Mouse (Mus musculus): ENCODE data around the gene C1qtnf6. TPM values are rescaled to one million over a fixed set of nuclear protein-coding genes. Genes with fewer than 3 reads are reported as not detected.

C1qtnf6 gene
- polyA plus RNA-seq, 1 experiment = 1.9 TPM

GRCm38 (mm10) chr15:78521331-78521730 lies 9.9 kb downstream of the C1qtnf6 start:
- Histone ChIP-seq H3K27ac (ENCODE audit: insufficient read depth, low read depth, low read length) (no peak overlapping the region), H3K4me1 (ENCODE audit: control insufficient read depth, insufficient read depth, low read length) (no peaks in the 10 kb centered on the region), H3K4me3 (ENCODE audit: insufficient read depth, low read length) (no peak overlapping the region)
- TF ChIP-seq POLR2A (IDR thresholded peaks at IDR 0.05; ENCODE audit: borderline replicate concordance, low read depth, low read length) (no peak), CTCF (IDR thresholded peaks at IDR 0.05; ENCODE audit: low read depth, low read length) (no peak)

GRCm38 (mm10) chr15:78520112-78520715 lies 11.0 kb downstream of the C1qtnf6 start:
- TF ChIP-seq CTCF (IDR thresholded peaks at IDR 0.05; ENCODE audit: low read depth, low read length) = no peak
- no peak for TF ChIP-seq POLR2A (IDR thresholded peaks at IDR 0.05; ENCODE audit: borderline replicate concordance, low read depth, low read length)
- no peaks in the 10 kb centered on the region for H3K4me1 ChIP-seq (ENCODE audit: control insufficient read depth, insufficient read depth, low read length)
- no peak overlapping the region for H3K4me3 ChIP-seq (ENCODE audit: insufficient read depth, low read length)
- no peak overlapping the region for H3K27ac ChIP-seq (ENCODE audit: insufficient read depth, low read depth, low read length)

- Histone ChIP-seq H3K4me1 (ENCODE audit: control insufficient read depth, insufficient read depth, low read length) (no peaks in the 10 kb centered on the region), H3K4me3 (ENCODE audit: insufficient read depth, low read length) (no peak overlapping the region), H3K27ac (ENCODE audit: insufficient read depth, low read depth, low read length) (no peak overlapping the region)
- TF ChIP-seq CTCF (IDR thresholded peaks at IDR 0.05; ENCODE audit: low read depth, low read length) (no peak), POLR2A (IDR thresholded peaks at IDR 0.05; ENCODE audit: borderline replicate concordance, low read depth, low read length) (no peak)
Measured at GRCm38 (mm10) chr15:78518221-78518620, 13.0 kb downstream of the C1qtnf6 start.

GRCm38 (mm10) chr15:78515759-78516158 lies 15.5 kb downstream of the C1qtnf6 start:
- Histone ChIP-seq H3K4me1 (ENCODE audit: control insufficient read depth, insufficient read depth, low read length) (no peaks in the 10 kb centered on the region), H3K27ac (ENCODE audit: insufficient read depth, low read depth, low read length) (no peak overlapping the region), H3K4me3 (ENCODE audit: insufficient read depth, low read length) (no peak overlapping the region)
- no peak for TF ChIP-seq CTCF (IDR thresholded peaks at IDR 0.05; ENCODE audit: low read depth, low read length)
- TF ChIP-seq POLR2A (IDR thresholded peaks at IDR 0.05; ENCODE audit: borderline replicate concordance, low read depth, low read length) = no peak

- Histone ChIP-seq H3K4me1 (ENCODE audit: control insufficient read depth, insufficient read depth, low read length) (no peaks in the 10 kb centered on the region), H3K4me3 (ENCODE audit: insufficient read depth, low read length) (no peak overlapping the region), H3K27ac (ENCODE audit: insufficient read depth, low read depth, low read length) (no peak overlapping the region)
- peak; percentile 66 for TF ChIP-seq CTCF (IDR thresholded peaks at IDR 0.05; ENCODE audit: low read depth, low read length)
- TF ChIP-seq POLR2A (IDR thresholded peaks at IDR 0.05; ENCODE audit: borderline replicate concordance, low read depth, low read length) = no peak
Measured at GRCm38 (mm10) chr15:78514393-78515146, 16.6 kb downstream of the C1qtnf6 start.

GRCm38 (mm10) chr15:78513019-78513418 lies 18.2 kb downstream of the C1qtnf6 start:
- TF ChIP-seq CTCF (IDR thresholded peaks at IDR 0.05; ENCODE audit: low read depth, low read length) = no peak
- no peak for TF ChIP-seq POLR2A (IDR thresholded peaks at IDR 0.05; ENCODE audit: borderline replicate concordance, low read depth, low read length)
- Histone ChIP-seq H3K27ac (ENCODE audit: insufficient read depth, low read depth, low read length) (no peak overlapping the region), H3K4me1 (ENCODE audit: control insufficient read depth, insufficient read depth, low read length) (no peaks in the 10 kb centered on the region)

GRCm38 (mm10) chr15:78511951-78512350 lies 19.3 kb downstream of the C1qtnf6 start:
- Histone ChIP-seq H3K4me3 (ENCODE audit: insufficient read depth, low read length) (no peak overlapping the region), H3K27ac (ENCODE audit: insufficient read depth, low read depth, low read length) (no peak overlapping the region), H3K4me1 (ENCODE audit: control insufficient read depth, insufficient read depth, low read length) (no peaks in the 10 kb centered on the region)
- no peak for TF ChIP-seq CTCF (IDR thresholded peaks at IDR 0.05; ENCODE audit: low read depth, low read length)
- no peak for TF ChIP-seq POLR2A (IDR thresholded peaks at IDR 0.05; ENCODE audit: borderline replicate concordance, low read depth, low read length)

More at GRCm38 (mm10) chr15:78513019-78513418, 18.2 kb downstream of the C1qtnf6 start:
- no peak overlapping the region for H3K4me3 ChIP-seq (ENCODE audit: insufficient read depth, low read length)

- no peak for TF ChIP-seq CTCF (IDR thresholded peaks at IDR 0.05; ENCODE audit: low read depth, low read length)
- TF ChIP-seq POLR2A (IDR thresholded peaks at IDR 0.05; ENCODE audit: borderline replicate concordance, low read depth, low read length) = no peak
- no peak overlapping the region for H3K4me3 ChIP-seq (ENCODE audit: insufficient read depth, low read length)
- H3K4me1 ChIP-seq (ENCODE audit: control insufficient read depth, insufficient read depth, low read length) = no peaks in the 10 kb centered on the region
- no peak overlapping the region for H3K27ac ChIP-seq (ENCODE audit: insufficient read depth, low read depth, low read length)
Measured at GRCm38 (mm10) chr15:78510736-78511135, 20.5 kb downstream of the C1qtnf6 start.

- TF ChIP-seq CTCF (IDR thresholded peaks at IDR 0.05; ENCODE audit: low read depth, low read length) (no peak), POLR2A (IDR thresholded peaks at IDR 0.05; ENCODE audit: borderline replicate concordance, low read depth, low read length) (no peak)
- no peak overlapping the region for H3K27ac ChIP-seq (ENCODE audit: insufficient read depth, low read depth, low read length)
- no peak overlapping the region for H3K4me3 ChIP-seq (ENCODE audit: insufficient read depth, low read length)
- no peaks in the 10 kb centered on the region for H3K4me1 ChIP-seq (ENCODE audit: control insufficient read depth, insufficient read depth, low read length)
Measured at GRCm38 (mm10) chr15:78510121-78510576, 21.1 kb downstream of the C1qtnf6 start.

GRCm38 (mm10) chr15:78509297-78509899 lies 21.8 kb downstream of the C1qtnf6 start:
- Histone ChIP-seq H3K27ac (ENCODE audit: insufficient read depth, low read depth, low read length) (no peak overlapping the region), H3K4me3 (ENCODE audit: insufficient read depth, low read length) (no peak overlapping the region), H3K4me1 (ENCODE audit: control insufficient read depth, insufficient read depth, low read length) (no peaks in the 10 kb centered on the region)
- TF ChIP-seq POLR2A (IDR thresholded peaks at IDR 0.05; ENCODE audit: borderline replicate concordance, low read depth, low read length) (no peak), CTCF (IDR thresholded peaks at IDR 0.05; ENCODE audit: low read depth, low read length) (no peak)

All from bone marrow macrophage, adult 2 months (primary cell).